Mouse (Mus musculus): ENCODE measurements around the gene Ankmy2. TPM values are rescaled to one million over a fixed set of nuclear protein-coding genes. Genes with fewer than 3 reads are reported as not detected.
A peak's percentile ranks its signal among the peaks of the same experiment; 100 is the strongest.
"Not testable (repeated sequence)": the region's sequence is repeated elsewhere in the genome, so short reads cannot be mapped to it uniquely, and the experiment has no call there.

Ankmy2 gene
- polyA plus RNA-seq, 1 experiment from 2014 or later = 35.4 TPM

DNA sequence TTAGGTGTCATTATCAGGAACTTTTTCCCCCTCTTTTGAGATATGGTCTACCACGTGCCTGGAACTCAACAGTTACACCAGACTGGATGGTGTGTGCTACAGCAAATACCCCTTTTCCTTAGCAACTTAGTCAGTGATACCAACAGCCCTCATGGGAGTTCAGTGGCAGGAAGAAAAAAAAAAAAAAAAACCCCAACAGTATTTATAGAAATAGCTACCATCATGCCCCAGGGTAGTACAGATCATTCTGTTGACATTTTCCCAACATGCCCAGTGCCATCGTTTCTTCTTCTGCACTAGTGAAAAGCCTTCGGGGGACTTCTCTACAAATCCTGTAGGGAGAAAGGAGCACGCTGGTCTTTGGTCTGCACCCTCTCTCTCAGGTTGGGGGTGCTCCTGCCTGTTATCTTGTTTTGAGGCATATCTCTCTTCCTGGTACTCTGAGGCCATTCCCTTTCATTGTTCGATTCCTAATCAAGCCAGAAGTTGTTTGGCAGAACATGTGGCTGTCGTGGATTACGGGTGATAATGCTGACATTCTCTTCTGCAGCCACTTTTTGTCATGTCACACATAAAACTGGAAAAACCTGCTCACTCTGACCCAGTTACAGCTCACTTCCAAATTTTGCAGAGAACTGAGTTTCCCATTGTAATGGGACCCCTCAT, 7.3 kb downstream of the Ankmy2 start:
- H3K9me3 ChIP-seq = no peaks in the 10 kb centered on the region
- WGBS = 77% methylated on average over 7 of the region's 7 CpGs
- H3K4me2 ChIP-seq (replicated peaks) = no peak overlapping the region
- H3K36me3 ChIP-seq = peaks cover 13% of the 10 kb centered on the region; the same call in 1 of the 2 replicates
- H3K27me3 ChIP-seq = no peaks in the 10 kb centered on the region
- H3K9ac ChIP-seq = no peak overlapping the region
- ATAC-seq (ENCODE audit: low FRiP score, low read depth) = no peak
- H3K4me3 ChIP-seq = no peak overlapping the region
- no peak overlapping the region for H3K27ac ChIP-seq
- peaks cover 18% of the 10 kb centered on the region for H3K4me1 ChIP-seq

DNA sequence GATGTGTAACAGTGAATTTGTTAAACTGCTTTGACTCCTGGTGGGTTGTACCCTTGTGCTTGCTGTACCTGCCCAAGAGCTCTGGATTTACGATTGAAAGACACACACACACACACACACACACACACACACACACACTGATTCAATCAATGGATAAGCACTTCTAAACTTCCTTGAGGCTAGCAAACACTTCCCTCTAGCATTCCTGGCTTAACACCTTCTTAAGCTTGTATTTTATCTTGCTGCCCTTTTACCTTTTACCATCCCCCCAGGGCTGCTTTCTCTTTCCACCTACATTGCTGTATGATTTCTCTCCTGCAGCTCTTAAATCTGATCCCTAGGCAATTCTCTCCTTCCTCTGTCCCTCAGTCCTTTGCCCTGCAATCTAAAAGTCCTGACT, 8.4 kb downstream of the Ankmy2 start:
- ATAC-seq (ENCODE audit: low FRiP score, low read depth) = no peak
- Histone ChIP-seq H3K4me3 (no peak overlapping the region), H3K27me3 (no peaks in the 10 kb centered on the region), H3K4me1 (peaks cover 18% of the 10 kb centered on the region), H3K36me3 (peaks cover 17% of the 10 kb centered on the region), H3K4me2 (replicated peaks) (no peak overlapping the region), H3K9me3 (no peaks in the 10 kb centered on the region), H3K27ac (no peak overlapping the region), H3K9ac (no peak overlapping the region)
- WGBS = 17% methylated on average over 1 of the region's 1 CpGs

DNA sequence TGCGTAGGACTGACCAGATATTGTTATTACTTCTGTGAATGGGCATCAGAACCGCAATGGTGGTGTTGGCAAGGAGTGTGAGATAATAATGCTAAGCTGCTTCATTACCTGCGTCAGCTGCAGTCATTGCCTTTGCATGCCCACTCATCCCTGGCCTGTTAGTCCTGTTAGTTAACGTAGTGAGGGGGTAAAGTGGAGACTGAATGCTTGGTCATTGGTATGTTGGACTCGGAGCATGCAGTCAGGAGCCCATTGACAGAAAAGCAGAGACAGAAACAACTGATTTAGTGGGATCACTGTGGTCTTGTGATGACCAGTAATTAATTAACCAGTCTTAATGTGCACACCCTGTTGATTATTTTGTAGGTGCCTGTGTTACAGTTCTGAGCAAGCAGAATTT, 20.3 kb downstream of the Ankmy2 start:
- no peaks in the 10 kb centered on the region for H3K9me3 ChIP-seq
- no peak overlapping the region for H3K9ac ChIP-seq
- no peak overlapping the region for H3K27ac ChIP-seq
- H3K4me1 ChIP-seq = no peaks in the 10 kb centered on the region
- H3K4me2 ChIP-seq (replicated peaks) = no peak overlapping the region
- peaks cover 66% of the 10 kb centered on the region for H3K36me3 ChIP-seq
- H3K27me3 ChIP-seq = no peaks in the 10 kb centered on the region
- WGBS = 95% methylated on average over 5 of the region's 5 CpGs
- ATAC-seq (ENCODE audit: low FRiP score, low read depth) = no peak
- H3K4me3 ChIP-seq = no peak overlapping the region

DNA sequence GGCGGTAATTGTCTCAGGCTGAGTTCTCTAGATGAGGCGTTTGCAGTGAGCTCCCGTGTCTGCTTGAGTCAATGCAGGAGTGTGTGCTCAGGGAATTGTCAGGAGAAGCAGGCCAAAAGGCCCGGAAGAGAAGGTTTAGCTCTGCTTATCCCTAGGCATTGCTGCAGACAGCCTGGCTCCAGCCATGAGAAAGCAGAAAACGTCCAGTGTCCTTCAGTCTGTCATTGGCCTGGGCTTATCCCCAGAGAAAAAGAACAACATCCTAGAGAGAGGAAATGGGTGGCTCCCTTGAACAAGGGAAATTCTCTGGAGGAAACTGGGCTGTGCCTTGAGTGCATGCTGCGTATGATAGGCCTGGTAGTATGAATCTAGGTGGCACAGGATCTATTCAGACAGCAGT, 25.7 kb downstream of the Ankmy2 start:
- Histone ChIP-seq H3K9me3 (no peaks in the 10 kb centered on the region), H3K4me3 (no peak overlapping the region), H3K36me3 (peaks cover 58% of the 10 kb centered on the region), H3K27me3 (no peaks in the 10 kb centered on the region), H3K27ac (no peak overlapping the region), H3K9ac (no peak overlapping the region), H3K4me1 (no peaks in the 10 kb centered on the region), H3K4me2 (replicated peaks) (no peak overlapping the region)
- WGBS = 81% methylated on average over 6 of the region's 6 CpGs
- 0 out of 2 replicates have a peak, but pooled peaks have one; percentile 11 for ATAC-seq (ENCODE audit: low FRiP score, low read depth)

DNA sequence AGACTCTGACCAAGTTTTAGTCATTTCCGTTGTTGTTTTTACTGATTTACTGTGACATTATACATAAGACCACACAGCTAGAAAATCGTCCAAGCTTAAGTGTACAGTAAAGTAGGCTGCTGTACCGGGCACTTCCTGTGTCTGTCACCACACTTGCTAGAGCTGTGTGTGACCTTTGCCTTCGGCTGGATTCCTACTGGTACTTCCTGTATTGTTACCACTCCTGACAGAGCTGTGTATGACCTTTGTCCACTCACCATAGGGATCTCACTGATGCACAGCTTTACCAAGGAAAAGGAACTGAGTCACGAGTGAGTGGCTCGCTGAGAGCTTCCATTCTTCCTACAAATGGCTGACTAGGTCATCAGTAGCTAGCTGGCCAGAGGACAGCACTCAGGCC, 30.2 kb downstream of the Ankmy2 start:
- no peak overlapping the region for H3K4me3 ChIP-seq
- no peak overlapping the region for H3K4me2 ChIP-seq (replicated peaks)
- H3K9me3 ChIP-seq = no peaks in the 10 kb centered on the region
- 82% methylated on average over 6 of the region's 6 CpGs for WGBS
- H3K36me3 ChIP-seq = peaks cover 80% of the 10 kb centered on the region
- no peak overlapping the region for H3K9ac ChIP-seq
- no peaks in the 10 kb centered on the region for H3K4me1 ChIP-seq
- no peak for ATAC-seq (ENCODE audit: low FRiP score, low read depth)
- no peaks in the 10 kb centered on the region for H3K27me3 ChIP-seq
- no peak overlapping the region for H3K27ac ChIP-seq

DNA sequence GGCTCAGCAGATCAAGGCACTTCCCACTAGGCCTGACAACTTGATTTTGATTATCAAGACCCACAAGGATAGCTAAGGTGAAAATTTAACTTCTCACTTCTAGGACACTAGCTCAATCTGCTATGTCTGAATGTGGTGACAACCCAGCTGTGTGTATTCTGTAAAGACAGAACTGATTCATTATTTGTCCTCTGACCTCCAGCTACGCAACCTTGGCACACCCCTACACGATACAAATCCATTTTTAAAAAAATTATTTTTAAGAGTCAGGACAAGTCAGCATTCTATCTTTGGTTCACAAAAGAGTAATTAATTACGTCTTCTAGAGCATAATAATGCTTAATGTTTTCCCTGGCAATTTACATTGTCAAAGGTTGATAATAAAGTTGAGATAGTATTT, 32.7 kb downstream of the Ankmy2 start:
- H3K4me1 ChIP-seq = no peaks in the 10 kb centered on the region
- no peak for ATAC-seq (ENCODE audit: low FRiP score, low read depth)
- H3K4me2 ChIP-seq (replicated peaks) = no peak overlapping the region
- no peak overlapping the region for H3K27ac ChIP-seq
- peaks cover 77% of the 10 kb centered on the region for H3K36me3 ChIP-seq
- H3K9ac ChIP-seq = no peak overlapping the region
- H3K27me3 ChIP-seq = no peaks in the 10 kb centered on the region
- WGBS = 96% methylated on average over 3 of the region's 3 CpGs
- H3K4me3 ChIP-seq = no peak overlapping the region
- no peaks in the 10 kb centered on the region for H3K9me3 ChIP-seq

DNA sequence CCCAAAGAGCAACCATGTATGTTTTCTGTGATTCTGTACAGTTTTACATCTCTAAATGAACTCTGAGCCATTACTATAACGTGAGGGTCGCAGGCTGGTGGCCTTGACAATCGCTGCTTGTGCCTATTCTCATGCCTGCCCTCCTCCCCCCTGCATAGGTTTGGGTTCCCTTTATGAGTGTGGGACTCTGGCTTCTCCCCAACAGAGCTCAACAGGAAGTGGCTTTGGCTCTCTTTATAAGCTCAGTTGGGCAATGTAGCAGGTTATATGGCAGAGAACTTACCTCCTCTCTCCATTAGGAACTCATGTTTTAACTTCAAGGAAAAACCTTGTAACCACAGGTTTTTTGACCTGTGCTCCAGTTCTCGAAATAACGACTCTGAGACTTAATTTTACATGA, 33.4 kb downstream of the Ankmy2 start:
- WGBS = 71% methylated on average over 5 of the region's 5 CpGs

DNA sequence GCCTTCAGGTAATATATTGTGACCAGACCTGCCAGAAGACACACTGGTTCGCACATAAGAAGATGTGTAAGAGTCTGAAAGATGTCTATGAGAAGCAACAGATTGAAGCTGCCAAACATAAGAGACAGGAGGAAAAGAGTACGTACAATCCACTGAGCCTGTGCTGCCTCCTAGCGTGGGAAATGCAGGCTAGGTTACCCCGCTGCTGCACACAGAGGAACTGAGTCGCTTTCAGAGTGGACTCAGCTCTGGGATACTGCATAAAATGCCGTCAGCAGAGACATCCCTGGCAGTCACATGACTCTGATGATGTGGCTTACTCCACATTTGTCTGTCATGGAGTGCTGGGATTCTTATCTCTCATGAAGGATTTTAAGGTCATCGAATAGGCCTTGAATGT, 38.1 kb downstream of the Ankmy2 start:
- Histone ChIP-seq H3K9ac (no peak overlapping the region), H3K27me3 (no peaks in the 10 kb centered on the region), H3K9me3 (peaks cover 24% of the 10 kb centered on the region), H3K4me2 (replicated peaks) (no peak overlapping the region), H3K4me1 (no peaks in the 10 kb centered on the region), H3K4me3 (no peak overlapping the region), H3K36me3 (peaks cover 81% of the 10 kb centered on the region), H3K27ac (no peak overlapping the region)
- no peak for ATAC-seq (ENCODE audit: low FRiP score, low read depth)
- WGBS = 95% methylated on average over 7 of the region's 7 CpGs

More for the DNA sequence above, 33.4 kb downstream of the Ankmy2 start:
- no peak for ATAC-seq (ENCODE audit: low FRiP score, low read depth)
- no peak overlapping the region for H3K4me2 ChIP-seq (replicated peaks)
- H3K27ac ChIP-seq = no peak overlapping the region
- no peak overlapping the region for H3K4me3 ChIP-seq
- no peaks in the 10 kb centered on the region for H3K9me3 ChIP-seq
- no peaks in the 10 kb centered on the region for H3K4me1 ChIP-seq
- peaks cover 84% of the 10 kb centered on the region for H3K36me3 ChIP-seq
- H3K27me3 ChIP-seq = no peaks in the 10 kb centered on the region
- no peak overlapping the region for H3K9ac ChIP-seq

DNA sequence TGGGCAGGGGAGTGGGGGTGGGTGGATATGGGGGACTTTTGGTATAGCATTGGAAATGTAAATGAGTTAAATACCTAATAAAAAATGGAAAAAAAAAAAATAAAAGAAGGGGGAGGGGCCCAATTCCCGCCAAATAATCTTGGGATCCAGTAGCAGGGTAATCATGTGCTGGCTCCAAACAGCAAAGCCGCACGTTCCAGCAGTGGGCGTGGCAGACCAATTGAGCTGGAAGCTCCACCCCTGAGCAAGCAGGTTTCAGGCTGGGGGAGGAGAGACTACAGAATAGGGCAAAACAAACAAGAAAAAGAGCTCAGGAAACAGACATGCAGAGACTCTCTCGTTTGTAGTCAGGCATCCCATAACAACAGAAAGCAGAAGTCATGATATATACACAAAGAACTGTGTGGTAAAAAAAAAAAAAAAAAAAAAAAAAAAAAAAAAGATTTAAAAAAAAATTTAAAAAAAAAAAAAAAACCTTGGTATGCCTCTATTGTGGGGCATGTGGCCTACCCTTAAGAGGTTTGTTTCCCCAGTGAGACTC, 48.7 kb downstream of the Ankmy2 start:
- ATAC-seq (ENCODE audit: low FRiP score, low read depth); H3K9me3 ChIP-seq: not testable (repeated sequence)
- WGBS = 75% methylated on average over 5 of the region's 5 CpGs

DNA sequence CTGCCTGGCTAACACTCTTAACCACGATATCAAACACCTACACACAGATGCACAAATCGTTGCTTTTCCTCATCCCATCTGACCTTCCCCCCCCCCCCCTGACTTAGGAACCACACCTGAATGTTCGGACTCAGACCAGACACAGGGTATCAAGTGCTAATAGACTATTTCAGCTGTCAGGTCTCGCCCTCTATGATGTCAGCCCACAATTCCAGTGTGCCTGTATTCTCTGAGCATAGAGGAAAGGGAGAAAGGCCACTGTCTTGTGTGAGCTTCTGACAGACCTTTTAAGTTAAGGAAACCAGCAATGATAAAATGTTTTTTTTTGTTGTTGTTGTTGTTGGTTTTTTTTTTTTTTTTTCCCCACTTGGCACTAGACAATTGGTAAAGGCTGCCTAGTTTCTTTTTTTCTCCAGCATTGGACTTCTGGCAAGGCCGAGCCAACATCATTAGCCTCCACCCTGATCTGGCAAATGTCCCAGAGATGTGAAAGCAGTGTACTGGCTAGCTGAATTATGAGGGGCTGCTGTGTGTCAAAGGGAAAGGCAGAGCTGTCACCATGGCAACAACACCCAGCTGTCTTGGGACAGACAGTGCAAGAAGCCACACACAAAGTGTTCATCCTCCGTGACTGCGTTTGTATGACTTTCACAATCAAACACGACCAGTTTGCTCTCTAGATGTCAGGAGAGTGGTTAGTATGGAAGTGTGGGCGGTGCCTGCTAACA, 50.3 kb downstream of the Ankmy2 start:
- Histone ChIP-seq H3K27ac (no peak overlapping the region), H3K4me1 (peaks cover 11% of the 10 kb centered on the region), H3K4me2 (replicated peaks) (peak overlapping the region; percentile 52), H3K36me3 (no peaks in the 10 kb centered on the region), H3K9ac (no peak overlapping the region), H3K27me3 (no peaks in the 10 kb centered on the region), H3K4me3 (no peak overlapping the region), H3K9me3 (no peaks in the 10 kb centered on the region)
- peak; percentile 77; the same call in 1 of the 2 replicates for ATAC-seq (ENCODE audit: low FRiP score, low read depth)
- WGBS = 56% methylated on average over 9 of the region's 9 CpGs

More for the DNA sequence above, 48.7 kb downstream of the Ankmy2 start:
- not testable (repeated sequence) for H3K27ac ChIP-seq; H3K4me2 ChIP-seq (replicated peaks); H3K9ac ChIP-seq; H3K4me3 ChIP-seq; H3K27me3 ChIP-seq; H3K36me3 ChIP-seq
- H3K4me1 ChIP-seq = peaks cover 11% of the 10 kb centered on the region

DNA sequence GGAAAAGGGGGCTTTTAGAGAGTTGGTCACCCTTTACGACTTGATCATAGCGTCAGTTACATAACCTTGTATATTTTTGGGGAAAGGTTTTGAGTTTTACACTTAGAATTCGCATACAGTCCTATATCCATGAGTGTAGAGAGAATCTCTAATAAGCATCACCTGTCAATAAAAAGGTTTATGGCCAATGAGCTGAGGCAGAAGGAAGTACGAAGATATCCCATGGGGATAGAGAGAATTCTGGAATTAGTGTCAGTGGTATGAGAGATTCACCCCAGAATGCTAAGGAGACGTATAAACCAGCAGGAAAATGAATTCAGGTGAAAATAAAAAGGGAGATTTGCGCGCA, 50.9 kb downstream of the Ankmy2 start:
- no peak overlapping the region for H3K4me3 ChIP-seq
- ATAC-seq (ENCODE audit: low FRiP score, low read depth) = no peak
- H3K27ac ChIP-seq = no peak overlapping the region
- 64% methylated on average over 7 of the region's 7 CpGs for WGBS
- no peaks in the 10 kb centered on the region for H3K27me3 ChIP-seq
- H3K4me1 ChIP-seq = peaks cover 11% of the 10 kb centered on the region
- no peak overlapping the region for H3K9ac ChIP-seq
- H3K9me3 ChIP-seq = no peaks in the 10 kb centered on the region
- H3K36me3 ChIP-seq = no peaks in the 10 kb centered on the region
- peak overlapping the region; percentile 52 for H3K4me2 ChIP-seq (replicated peaks)

DNA sequence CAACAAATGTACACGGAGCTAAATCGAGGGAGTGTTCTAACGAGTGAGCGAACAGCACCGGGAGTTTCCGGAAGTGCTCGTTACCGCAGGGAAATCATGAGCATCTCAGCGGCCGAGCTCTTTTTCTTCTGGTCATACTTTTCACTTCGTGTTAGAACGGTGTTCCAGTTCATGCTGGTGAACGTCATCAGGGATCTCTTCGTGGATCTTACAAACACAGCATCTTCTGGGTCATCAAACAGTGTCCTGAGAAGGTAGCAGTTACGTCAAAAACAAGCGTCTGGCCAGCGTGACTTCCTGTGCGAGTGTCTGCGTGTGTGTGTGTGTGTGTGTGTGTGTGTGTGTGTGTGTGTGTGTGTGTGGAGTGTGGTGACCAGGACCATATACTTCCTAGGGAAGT, 51.5 kb downstream of the Ankmy2 start:
- no peak for ATAC-seq (ENCODE audit: low FRiP score, low read depth)
- no peaks in the 10 kb centered on the region for H3K9me3 ChIP-seq
- H3K27me3 ChIP-seq = no peaks in the 10 kb centered on the region
- 48% methylated on average over 19 of the region's 19 CpGs for WGBS
- H3K4me3 ChIP-seq = peak overlapping the region; percentile 32
- no peaks in the 10 kb centered on the region for H3K36me3 ChIP-seq
- no peak overlapping the region for H3K9ac ChIP-seq
- H3K4me1 ChIP-seq = peaks cover 11% of the 10 kb centered on the region
- H3K27ac ChIP-seq = no peak overlapping the region
- H3K4me2 ChIP-seq (replicated peaks) = peak overlapping the region; percentile 52
